Mouse (Mus musculus): ENCODE measurements at regions not wholly inside any gene's neighbourhood (a gene's known extent, or its start where the extent isn't known, plus 50 kb on each side); places are given as distances from the start of the nearest gene placed in this dataset.

DNA sequence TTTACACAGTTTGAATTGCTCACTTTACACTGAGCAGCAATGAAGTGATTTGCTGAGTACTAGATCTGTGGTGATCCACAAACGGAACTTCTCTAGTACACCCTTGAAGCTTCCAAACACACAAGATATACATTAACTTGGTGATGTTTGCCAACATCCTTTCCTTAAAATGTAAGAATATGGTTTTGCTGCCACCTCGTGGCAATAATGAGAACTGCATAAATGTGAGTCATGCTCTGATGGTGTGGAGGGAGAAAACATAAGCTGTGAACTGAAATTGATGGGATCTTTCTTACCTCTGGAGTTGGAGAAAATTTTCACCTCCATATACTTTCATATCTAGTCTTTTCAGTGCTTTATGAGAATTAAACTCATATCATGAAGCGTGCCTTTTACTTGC, 51.6 kb downstream of the Bex3 start:
- DNase-seq (ENCODE audit: low spot score), result peak; percentile 43

GRCm38 (mm10) chrX:136365809-136366208, 95.8 kb downstream of the Bex3 start:
- no peak for DNase-seq (ENCODE audit: low spot score)
